Mouse (Mus musculus): Measurements from ENCODE around the gene Arhgap1. TPM values are rescaled to one million over a fixed set of nuclear protein-coding genes. Genes with fewer than 3 reads are reported as not detected.

Gene Arhgap1
- polyA plus RNA-seq, 1 experiment from 2014 or later: 79.5 TPM

DNA sequence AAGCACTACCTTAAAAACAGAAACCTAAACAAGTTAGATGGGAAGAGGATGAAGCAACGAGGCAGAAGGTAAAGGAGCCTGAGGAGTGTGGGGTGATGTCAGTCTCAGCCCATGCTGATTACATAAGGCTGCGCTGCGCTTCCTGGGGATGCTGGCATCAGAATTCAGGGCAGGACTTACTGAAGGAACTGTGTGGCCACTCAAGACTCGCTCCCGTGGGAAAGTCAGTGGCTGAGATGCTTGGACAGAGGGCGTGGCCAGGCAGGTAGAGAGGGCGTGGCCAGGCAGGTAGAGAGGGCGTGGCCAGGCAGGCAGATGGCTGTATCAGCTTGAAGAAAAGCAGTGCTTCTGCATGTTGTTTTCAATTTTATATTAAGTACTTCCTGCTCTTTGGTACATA is 34.3 kb downstream of the Arhgap1 start:
- Histone ChIP-seq H3K4me2 (ENCODE audit: low read depth, severe bottlenecking) (no peak overlapping the region), H3K9me3 (ENCODE audit: control insufficient read depth, low read length) (no peaks in the 10 kb centered on the region), H3K4me3 (ENCODE audit: low read depth, low read length) (no peak overlapping the region), H3K4me1 (ENCODE audit: control insufficient read depth, insufficient read depth, low read length) (no peaks in the 10 kb centered on the region), H3K27ac (replicated peaks; ENCODE audit: low read depth, low read length) (no peak overlapping the region), H3K36me3 (ENCODE audit: control insufficient read depth, insufficient read depth, low read length) (peaks cover 4% of the 10 kb centered on the region; the same call in 1 of the 2 replicates), H3K27me3 (ENCODE audit: control insufficient read depth, insufficient read depth, low read length) (no peaks in the 10 kb centered on the region), H3K9ac (ENCODE audit: low read length) (no peak overlapping the region)
- DNase-seq (ENCODE audit: low spot score) (no peak), ATAC-seq (ENCODE audit: insufficient number of reproducible peaks, low FRiP score, low TSS enrichment, low read depth) (no peak)
- 81% methylated on average over 8 of the region's 8 CpGs for whole genome bisulfite sequencing

DNA sequence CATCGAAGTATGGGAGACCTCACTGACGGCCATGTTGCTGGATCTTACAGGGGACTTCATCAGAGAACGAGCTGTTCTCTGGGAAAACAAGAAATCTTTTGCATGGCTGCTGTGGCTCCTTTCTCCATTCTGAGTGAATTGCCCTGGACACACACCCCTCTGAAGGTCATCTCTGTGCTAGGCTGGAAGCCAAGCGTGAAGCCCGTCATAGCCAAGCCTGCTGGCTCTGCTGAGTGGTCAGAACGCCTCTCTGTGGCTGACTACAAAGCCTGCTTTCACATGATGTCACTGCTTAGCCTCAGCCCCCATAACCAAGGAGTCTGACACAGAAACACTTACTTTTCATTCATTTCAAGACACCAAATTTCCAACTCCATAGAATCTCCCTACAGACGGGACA is 39.8 kb downstream of the Arhgap1 start:
- H3K9me3 ChIP-seq (ENCODE audit: control insufficient read depth, low read length): no peaks in the 10 kb centered on the region
- H3K4me2 ChIP-seq (ENCODE audit: low read depth, severe bottlenecking): no peak overlapping the region
- WGBS: 87% methylated on average over 7 of the region's 7 CpGs
- H3K4me3 ChIP-seq (ENCODE audit: low read depth, low read length): no peak overlapping the region
- H3K27ac ChIP-seq (replicated peaks; ENCODE audit: low read depth, low read length): no peak overlapping the region
- H3K4me1 ChIP-seq (ENCODE audit: control insufficient read depth, insufficient read depth, low read length): no peaks in the 10 kb centered on the region
- peaks cover 2% of the 10 kb centered on the region; the same call in 1 of the 2 replicates for H3K36me3 ChIP-seq (ENCODE audit: control insufficient read depth, insufficient read depth, low read length)
- H3K9ac ChIP-seq (ENCODE audit: low read length): no peak overlapping the region
- DNase-seq (ENCODE audit: low spot score): no peak
- ATAC-seq (ENCODE audit: insufficient number of reproducible peaks, low FRiP score, low TSS enrichment, low read depth): no peak
- H3K27me3 ChIP-seq (ENCODE audit: control insufficient read depth, insufficient read depth, low read length): no peaks in the 10 kb centered on the region

DNA sequence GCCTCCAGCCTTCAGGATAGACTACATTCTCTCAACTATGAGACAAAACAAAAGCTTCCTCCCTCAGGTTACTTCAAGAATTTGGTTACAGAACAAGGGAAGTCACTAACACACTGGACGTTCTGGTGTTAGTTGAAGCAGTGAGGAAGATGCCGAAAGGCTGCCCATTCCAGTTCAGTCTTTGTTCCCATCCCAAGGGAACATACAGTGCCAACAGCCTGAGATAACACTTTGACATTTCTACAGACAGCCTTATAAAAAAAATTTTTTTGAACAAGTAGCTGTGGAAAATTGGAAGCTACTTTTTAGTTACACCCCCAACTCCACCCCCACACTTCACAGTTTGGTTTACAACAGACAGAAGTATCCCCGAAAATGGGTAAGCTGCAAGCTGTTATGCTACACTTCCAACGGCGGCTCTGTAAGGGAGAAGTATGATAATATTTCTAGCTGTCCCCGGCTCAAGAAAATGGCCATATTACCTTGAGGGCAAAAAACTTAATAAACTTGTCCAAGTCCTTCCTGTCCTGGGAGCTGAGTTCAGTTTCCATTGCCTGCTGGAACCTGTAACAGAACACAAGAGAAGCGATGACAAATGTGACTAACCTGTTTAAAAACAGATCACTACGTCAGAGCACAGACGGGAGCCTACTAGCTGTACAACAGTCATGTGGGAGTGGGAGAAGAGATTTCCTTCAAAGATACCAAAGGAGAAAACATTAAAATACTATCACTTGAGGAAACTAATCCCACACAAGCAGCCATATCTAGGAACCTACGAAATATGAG is 46.0 kb downstream of the Arhgap1 start:
- 90% methylated on average over 10 of the region's 10 CpGs for WGBS
- Histone ChIP-seq H3K4me3 (ENCODE audit: low read depth, low read length) (no peak overlapping the region), H3K36me3 (ENCODE audit: control insufficient read depth, insufficient read depth, low read length) (no peaks in the 10 kb centered on the region), H3K4me2 (ENCODE audit: low read depth, severe bottlenecking) (no peak overlapping the region), H3K4me1 (ENCODE audit: control insufficient read depth, insufficient read depth, low read length) (no peaks in the 10 kb centered on the region), H3K27ac (replicated peaks; ENCODE audit: low read depth, low read length) (no peak overlapping the region), H3K9ac (ENCODE audit: low read length) (no peak overlapping the region), H3K9me3 (ENCODE audit: control insufficient read depth, low read length) (no peaks in the 10 kb centered on the region), H3K27me3 (ENCODE audit: control insufficient read depth, insufficient read depth, low read length) (no peaks in the 10 kb centered on the region)
- no peak for ATAC-seq (ENCODE audit: insufficient number of reproducible peaks, low FRiP score, low TSS enrichment, low read depth)
- no peak for DNase-seq (ENCODE audit: low spot score)

DNA sequence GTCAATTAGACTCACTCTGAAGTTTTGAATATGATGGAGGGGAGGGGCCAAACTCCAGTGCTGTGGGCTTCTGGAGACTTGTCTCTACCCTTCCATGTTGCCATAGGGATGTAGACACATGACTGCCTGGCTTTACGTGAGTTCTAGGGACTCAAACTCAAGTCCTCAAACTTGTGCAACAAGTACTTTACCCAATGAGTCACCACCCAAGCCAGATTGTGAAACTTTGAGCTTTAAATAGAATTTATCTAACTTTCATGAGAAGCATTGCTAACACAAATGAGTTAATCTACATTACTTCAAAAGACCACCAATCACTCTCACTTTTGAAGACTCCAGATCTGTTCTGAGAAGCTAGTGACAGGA is 46.5 kb downstream of the Arhgap1 start:
- no peak for ATAC-seq (ENCODE audit: insufficient number of reproducible peaks, low FRiP score, low TSS enrichment, low read depth)
- no peaks in the 10 kb centered on the region for H3K36me3 ChIP-seq (ENCODE audit: control insufficient read depth, insufficient read depth, low read length)
- H3K9ac ChIP-seq (ENCODE audit: low read length): no peak overlapping the region
- H3K27ac ChIP-seq (replicated peaks; ENCODE audit: low read depth, low read length): no peak overlapping the region
- 94% methylated on average over 1 of the region's 1 CpGs for WGBS
- no peaks in the 10 kb centered on the region for H3K27me3 ChIP-seq (ENCODE audit: control insufficient read depth, insufficient read depth, low read length)
- H3K9me3 ChIP-seq (ENCODE audit: control insufficient read depth, low read length): no peaks in the 10 kb centered on the region
- no peaks in the 10 kb centered on the region for H3K4me1 ChIP-seq (ENCODE audit: control insufficient read depth, insufficient read depth, low read length)
- no peak for DNase-seq (ENCODE audit: low spot score)
- H3K4me2 ChIP-seq (ENCODE audit: low read depth, severe bottlenecking): no peak overlapping the region
- H3K4me3 ChIP-seq (ENCODE audit: low read depth, low read length): no peak overlapping the region

DNA sequence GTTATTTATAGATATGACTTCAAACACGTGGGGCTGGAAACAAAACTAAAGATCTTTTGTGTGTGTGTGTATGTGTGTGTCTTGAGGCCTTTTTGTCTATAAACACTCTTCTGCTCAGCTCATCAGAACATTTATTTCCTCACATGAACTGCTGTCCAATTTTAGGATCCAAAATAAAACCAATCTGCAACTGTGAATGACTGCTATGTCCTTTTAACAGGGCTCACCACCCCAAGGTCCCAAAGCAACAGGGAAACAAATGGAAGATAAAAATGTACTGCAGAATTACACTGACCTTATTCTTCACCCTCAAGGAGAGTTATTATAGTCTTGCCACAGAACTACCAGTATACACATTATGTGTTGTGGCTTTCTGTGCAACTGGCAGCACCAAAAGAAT is 49.6 kb downstream of the Arhgap1 start:
- Histone ChIP-seq H3K4me3 (ENCODE audit: low read depth, low read length) (no peak overlapping the region), H3K27me3 (ENCODE audit: control insufficient read depth, insufficient read depth, low read length) (no peaks in the 10 kb centered on the region), H3K9me3 (ENCODE audit: control insufficient read depth, low read length) (no peaks in the 10 kb centered on the region), H3K27ac (replicated peaks; ENCODE audit: low read depth, low read length) (no peak overlapping the region), H3K4me1 (ENCODE audit: control insufficient read depth, insufficient read depth, low read length) (no peaks in the 10 kb centered on the region), H3K36me3 (ENCODE audit: control insufficient read depth, insufficient read depth, low read length) (no peaks in the 10 kb centered on the region), H3K4me2 (ENCODE audit: low read depth, severe bottlenecking) (no peak overlapping the region), H3K9ac (ENCODE audit: low read length) (no peak overlapping the region)
- ATAC-seq (ENCODE audit: insufficient number of reproducible peaks, low FRiP score, low TSS enrichment, low read depth) (no peak), DNase-seq (ENCODE audit: low spot score) (no peak)
- WGBS: 77% methylated on average over 1 of the region's 1 CpGs

DNA sequence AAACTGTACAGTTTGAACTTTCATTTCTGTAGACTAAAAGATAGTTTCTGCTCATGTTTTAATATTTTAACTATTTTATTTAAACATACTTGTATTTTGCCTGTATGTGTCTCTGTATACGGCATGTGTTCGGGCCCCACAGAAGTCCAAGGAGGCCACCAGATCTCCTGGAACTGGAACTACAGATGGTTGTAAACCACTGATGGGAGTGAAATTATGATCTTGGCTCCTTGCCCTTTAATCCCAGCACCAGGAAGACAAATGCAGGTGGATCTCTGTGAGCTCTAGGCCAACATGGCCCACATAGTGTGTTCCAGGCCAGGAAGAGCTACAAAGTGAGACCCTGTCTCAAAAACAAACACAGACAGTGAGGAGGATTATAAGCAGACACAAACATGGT is 51.7 kb downstream of the Arhgap1 start:
- H3K4me3 ChIP-seq (ENCODE audit: low read depth, low read length): no peak overlapping the region
- H3K27me3 ChIP-seq (ENCODE audit: control insufficient read depth, insufficient read depth, low read length): no peaks in the 10 kb centered on the region
- H3K9ac ChIP-seq (ENCODE audit: low read length): no peak overlapping the region
- no peaks in the 10 kb centered on the region for H3K4me1 ChIP-seq (ENCODE audit: control insufficient read depth, insufficient read depth, low read length)
- 97% methylated on average over 2 of the region's 2 CpGs for whole genome bisulfite sequencing
- H3K9me3 ChIP-seq (ENCODE audit: control insufficient read depth, low read length): no peaks in the 10 kb centered on the region
- H3K4me2 ChIP-seq (ENCODE audit: low read depth, severe bottlenecking): no peak overlapping the region
- H3K36me3 ChIP-seq (ENCODE audit: control insufficient read depth, insufficient read depth, low read length): no peaks in the 10 kb centered on the region
- H3K27ac ChIP-seq (replicated peaks; ENCODE audit: low read depth, low read length): no peak overlapping the region
- no peak for ATAC-seq (ENCODE audit: insufficient number of reproducible peaks, low FRiP score, low TSS enrichment, low read depth)
- no peak for DNase-seq (ENCODE audit: low spot score)

DNA sequence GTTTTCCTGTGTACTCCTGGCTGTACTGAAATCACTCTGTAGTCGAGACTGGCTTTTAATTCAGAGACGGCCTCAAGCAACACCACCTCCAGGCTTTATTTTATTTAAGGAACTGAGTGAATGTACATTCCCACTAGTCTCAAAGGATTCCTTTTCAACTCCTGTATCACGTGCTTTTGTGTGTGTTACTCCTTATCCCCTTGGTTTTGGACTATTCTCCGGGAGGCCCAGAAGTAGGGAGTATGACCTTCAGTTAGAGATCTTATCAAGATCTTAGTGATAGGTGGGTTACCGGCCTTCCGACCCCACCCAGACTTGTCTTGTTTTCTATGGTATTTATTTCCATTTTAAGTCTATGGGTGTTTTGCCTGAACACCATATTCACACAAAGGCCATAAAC is 56.1 kb downstream of the Arhgap1 start:
- H3K4me3 ChIP-seq (ENCODE audit: low read depth, low read length): no peak overlapping the region
- no peaks in the 10 kb centered on the region for H3K4me1 ChIP-seq (ENCODE audit: control insufficient read depth, insufficient read depth, low read length)
- no peak overlapping the region for H3K9ac ChIP-seq (ENCODE audit: low read length)
- WGBS: 84% methylated on average over 6 of the region's 6 CpGs
- no peaks in the 10 kb centered on the region for H3K36me3 ChIP-seq (ENCODE audit: control insufficient read depth, insufficient read depth, low read length)
- no peaks in the 10 kb centered on the region for H3K27me3 ChIP-seq (ENCODE audit: control insufficient read depth, insufficient read depth, low read length)
- DNase-seq (ENCODE audit: low spot score) (no peak), ATAC-seq (ENCODE audit: insufficient number of reproducible peaks, low FRiP score, low TSS enrichment, low read depth) (no peak)
- no peak overlapping the region for H3K4me2 ChIP-seq (ENCODE audit: low read depth, severe bottlenecking)
- H3K27ac ChIP-seq (replicated peaks; ENCODE audit: low read depth, low read length): no peak overlapping the region
- H3K9me3 ChIP-seq (ENCODE audit: control insufficient read depth, low read length): no peaks in the 10 kb centered on the region

DNA sequence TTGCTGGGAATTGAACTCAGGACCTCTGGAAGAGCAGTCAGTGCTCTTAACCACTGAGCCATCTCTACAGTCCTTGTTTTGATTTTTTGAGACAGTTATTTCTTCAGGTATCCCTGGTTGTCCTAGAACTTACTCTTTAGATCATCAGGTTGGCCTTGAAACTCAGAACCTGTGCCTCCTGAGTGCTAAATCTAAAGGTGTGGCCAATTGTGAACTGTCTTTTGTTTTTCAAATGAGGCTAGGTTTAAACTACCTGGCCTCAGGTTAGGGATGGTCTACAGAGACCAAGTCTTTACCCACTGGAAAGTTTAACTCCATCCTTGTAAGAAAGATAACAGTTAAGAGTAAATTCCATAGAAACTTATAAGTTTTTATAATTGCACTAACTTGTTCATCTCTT is 56.8 kb downstream of the Arhgap1 start:
- ATAC-seq (ENCODE audit: insufficient number of reproducible peaks, low FRiP score, low TSS enrichment, low read depth): no peak

DNA sequence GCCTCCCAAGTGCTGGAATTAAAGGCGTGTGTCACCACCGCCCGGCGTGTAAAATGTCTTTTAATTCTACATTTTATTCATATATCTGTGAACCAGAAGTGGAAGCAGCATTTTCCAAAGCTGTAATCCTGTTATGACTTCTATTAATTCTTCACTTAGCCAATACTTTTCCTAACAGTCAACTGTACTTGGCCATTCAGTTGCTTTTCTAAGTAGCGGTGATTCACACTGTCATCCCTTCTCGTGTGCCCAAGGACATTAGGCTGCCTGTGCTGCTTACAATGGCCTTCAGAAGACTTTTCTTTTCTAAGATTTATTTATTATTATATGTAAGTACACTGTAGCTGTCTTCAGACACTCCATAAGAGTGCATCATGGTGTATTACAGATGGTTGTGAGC is 58.7 kb downstream of the Arhgap1 start:
- H3K9ac ChIP-seq (ENCODE audit: low read length): no peak overlapping the region
- H3K4me1 ChIP-seq (ENCODE audit: control insufficient read depth, insufficient read depth, low read length): 0 out of 2 replicates have a peak, but pooled peaks cover 2% of the 10 kb centered on the region
- H3K4me2 ChIP-seq (ENCODE audit: low read depth, severe bottlenecking): no peak overlapping the region
- no peak overlapping the region for H3K27ac ChIP-seq (replicated peaks; ENCODE audit: low read depth, low read length)
- no peaks in the 10 kb centered on the region for H3K27me3 ChIP-seq (ENCODE audit: control insufficient read depth, insufficient read depth, low read length)
- ATAC-seq (ENCODE audit: insufficient number of reproducible peaks, low FRiP score, low TSS enrichment, low read depth) (no peak), DNase-seq (ENCODE audit: low spot score) (no peak)
- H3K9me3 ChIP-seq (ENCODE audit: control insufficient read depth, low read length): no peaks in the 10 kb centered on the region
- WGBS: 97% methylated on average over 6 of the region's 6 CpGs
- H3K36me3 ChIP-seq (ENCODE audit: control insufficient read depth, insufficient read depth, low read length): no peaks in the 10 kb centered on the region
- no peak overlapping the region for H3K4me3 ChIP-seq (ENCODE audit: low read depth, low read length)

More for the DNA sequence above, 56.8 kb downstream of the Arhgap1 start:
- Histone ChIP-seq H3K4me3 (ENCODE audit: low read depth, low read length) (no peak overlapping the region), H3K9me3 (ENCODE audit: control insufficient read depth, low read length) (no peaks in the 10 kb centered on the region), H3K27me3 (ENCODE audit: control insufficient read depth, insufficient read depth, low read length) (no peaks in the 10 kb centered on the region), H3K4me2 (ENCODE audit: low read depth, severe bottlenecking) (no peak overlapping the region), H3K9ac (ENCODE audit: low read length) (no peak overlapping the region), H3K4me1 (ENCODE audit: control insufficient read depth, insufficient read depth, low read length) (no peaks in the 10 kb centered on the region), H3K36me3 (ENCODE audit: control insufficient read depth, insufficient read depth, low read length) (no peaks in the 10 kb centered on the region), H3K27ac (replicated peaks; ENCODE audit: low read depth, low read length) (no peak overlapping the region)
- no peak for DNase-seq (ENCODE audit: low spot score)

Data from limb, embryonic 11.5 days (tissue).